Comparison of ENCODE assay signal across 14 mouse cellular contexts in genomic region chr2:168004369-168004768, GRCm38 (mm10). TPM values are rescaled to one million over a fixed set of nuclear protein-coding genes. Genes with fewer than 3 reads are reported as not detected.
DNase-seq lines count a peak whose midpoint lies in the region; ATAC-seq and TF ChIP-seq lines count a peak whose summit lies in the region.
"Had no signal": no experiment of that assay in that cellular context is flagged by ENCODE, and none has a peak within 500 bp of the region (broad histone marks: within the 10 kb centered on the region; RNA-seq: fewer than 3 reads in every experiment).

No protein-coding gene starts in this region.

- H3K27ac ChIP-seq in heart, postnatal 0 days (ENCODE audit: low read depth): no peak overlapping the region
- H3K27ac ChIP-seq in liver, postnatal 0 days (ENCODE audit: low read depth): no peak overlapping the region
- H3K27ac ChIP-seq in liver, embryonic 11.5 days (ENCODE audit: low read depth, low read length): no peak overlapping the region
- H3K27ac ChIP-seq in ES-Bruce4 (ENCODE audit: insufficient read depth, low read length): no peak overlapping the region
- no peak overlapping the region for H3K27ac ChIP-seq in embryonic fibroblast, embryonic 13.5 days (ENCODE audit: insufficient read depth, low read length)
- H3K27ac ChIP-seq: neural tube, embryonic 15.5 days had no signal

- DNase-seq in heart, postnatal 0 days (ENCODE audit: low spot score): no peak
- DNase-seq in heart, adult 11 months: no peak
- DNase-seq in liver, postnatal 0 days: no peak
- no peak for DNase-seq in liver, embryonic 11.5 days (ENCODE audit: low spot score)
- no peak for DNase-seq in cerebellum, postnatal 14 days
- DNase-seq in left cerebral cortex, adult 8-10 months (ENCODE audit: low spot score in 2 of 2): no peak
- DNase-seq: adrenal gland, adult 8-10 months; cerebellum, postnatal 36 days; thymus, adult 18-20 months had no signal

- no peaks in the 10 kb centered on the region for H3K27me3 ChIP-seq in heart, postnatal 0 days (ENCODE audit: control insufficient read depth, insufficient read depth, low read length)
- H3K27me3 ChIP-seq in liver, postnatal 0 days (ENCODE audit: insufficient read depth, low read length): no peaks in the 10 kb centered on the region
- no peaks in the 10 kb centered on the region for H3K27me3 ChIP-seq in liver, embryonic 11.5 days (replicated peaks; ENCODE audit: control insufficient read depth, insufficient read depth, low read length)
- no peaks in the 10 kb centered on the region for H3K27me3 ChIP-seq in ES-Bruce4 (ENCODE audit: control insufficient read depth, insufficient read depth, low read length, poor library complexity, severe bottlenecking)
- H3K27me3 ChIP-seq: megakaryocyte, embryonic 14.5 days; neural tube, embryonic 15.5 days had no signal

- H3K9ac ChIP-seq in heart, postnatal 0 days (replicated peaks; ENCODE audit: low read depth, low read length): no peak overlapping the region
- no peak overlapping the region for H3K9ac ChIP-seq in liver, postnatal 0 days (replicated peaks)
- no peak overlapping the region for H3K9ac ChIP-seq in liver, embryonic 11.5 days (ENCODE audit: low read depth, low read length)
- no peak overlapping the region for H3K9ac ChIP-seq in ES-Bruce4 (ENCODE audit: low read depth, poor library complexity, severe bottlenecking)
- H3K9ac ChIP-seq: neural tube, embryonic 15.5 days had no signal

- no peaks in the 10 kb centered on the region for H3K36me3 ChIP-seq in heart, postnatal 0 days (replicated peaks; ENCODE audit: control insufficient read depth, insufficient read depth, low read length)
- H3K36me3 ChIP-seq in liver, postnatal 0 days (replicated peaks; ENCODE audit: insufficient read depth, low read length): no peaks in the 10 kb centered on the region
- no peaks in the 10 kb centered on the region for H3K36me3 ChIP-seq in liver, embryonic 11.5 days (ENCODE audit: control insufficient read depth, insufficient read depth, low read length)
- H3K36me3 ChIP-seq in ES-Bruce4 (ENCODE audit: control insufficient read depth, insufficient read depth, low read length, poor library complexity, severe bottlenecking): no peaks in the 10 kb centered on the region
- H3K36me3 ChIP-seq: neural tube, embryonic 15.5 days had no signal

- no peak for TF ChIP-seq POLR2A in ES-Bruce4 (IDR thresholded peaks at IDR 0.05; ENCODE audit: insufficient read depth, low read length)
- TF ChIP-seq POLR2A in embryonic fibroblast, embryonic 13.5 days (IDR thresholded peaks at IDR 0.05; ENCODE audit: low read depth, low read length): no peak

- no peak for TF ChIP-seq EP300 in heart, postnatal 0 days (IDR thresholded peaks at IDR 0.05; ENCODE audit: low read depth)
- no peak for TF ChIP-seq EP300 in liver, postnatal 0 days (IDR thresholded peaks at IDR 0.05; ENCODE audit: low read depth)
- TF ChIP-seq EP300 in ES-Bruce4 (IDR thresholded peaks at IDR 0.05; ENCODE audit: insufficient read depth, low read depth, low read length): no peak

- no peak for ATAC-seq in heart, postnatal 0 days (ENCODE audit: insufficient read depth, low read depth)
- no peak for ATAC-seq in liver, postnatal 0 days
- ATAC-seq in liver, embryonic 11.5 days (replicated peaks; ENCODE audit: low FRiP score): no peak

- peaks cover 7% of the 10 kb centered on the region; the same call in 1 of the 2 replicates for H3K9me3 ChIP-seq in heart, postnatal 0 days (replicated peaks; ENCODE audit: control insufficient read depth, low read length)
- no peaks in the 10 kb centered on the region for H3K9me3 ChIP-seq in liver, postnatal 0 days (ENCODE audit: low read length)
- H3K9me3 ChIP-seq in liver, embryonic 11.5 days (ENCODE audit: control insufficient read depth, low read length): peaks cover 3% of the 10 kb centered on the region; the same call in 1 of the 2 replicates
- no peaks in the 10 kb centered on the region for H3K9me3 ChIP-seq in ES-Bruce4 (replicated peaks; ENCODE audit: control insufficient read depth, insufficient read depth, low read length, poor library complexity, severe bottlenecking)

- TF ChIP-seq CTCF in heart, postnatal 0 days (IDR thresholded peaks at IDR 0.05; ENCODE audit: low read depth): 0 out of 2 replicates have a peak, but pooled peaks have one; percentile 17
- peak; percentile 53 for TF ChIP-seq CTCF in liver, postnatal 0 days (IDR thresholded peaks at IDR 0.05; ENCODE audit: low read depth)
- peak; percentile 71 for TF ChIP-seq CTCF in ES-Bruce4 (IDR thresholded peaks at IDR 0.05; ENCODE audit: low read depth, low read length)
- TF ChIP-seq CTCF in embryonic fibroblast, embryonic 13.5 days (IDR thresholded peaks at IDR 0.05; ENCODE audit: borderline replicate concordance, insufficient read depth, low read length): peak; percentile 11; the same call in 1 of the 2 replicates

- H3K4me3 ChIP-seq in heart, postnatal 0 days (ENCODE audit: low read depth, low read length): no peak overlapping the region
- no peak overlapping the region for H3K4me3 ChIP-seq in liver, postnatal 0 days (ENCODE audit: low read depth, low read length)
- H3K4me3 ChIP-seq in liver, embryonic 11.5 days (ENCODE audit: low read depth, low read length): no peak overlapping the region
- H3K4me3 ChIP-seq in ES-Bruce4 (ENCODE audit: low read depth, low read length): no peak overlapping the region
- H3K4me3 ChIP-seq in embryonic fibroblast, embryonic 13.5 days (ENCODE audit: insufficient read depth, low read length): no peak overlapping the region
- H3K4me3 ChIP-seq: neural tube, embryonic 15.5 days had no signal

- H3K4me1 ChIP-seq in heart, postnatal 0 days (ENCODE audit: control insufficient read depth, insufficient read depth): no peaks in the 10 kb centered on the region
- H3K4me1 ChIP-seq in liver, postnatal 0 days (ENCODE audit: insufficient read depth): peaks cover 12% of the 10 kb centered on the region; the same call in 1 of the 2 replicates
- H3K4me1 ChIP-seq in liver, embryonic 11.5 days (replicated peaks; ENCODE audit: control insufficient read depth, insufficient read depth, low read length): peaks cover 7% of the 10 kb centered on the region; the same call in 1 of the 2 replicates
- no peaks in the 10 kb centered on the region for H3K4me1 ChIP-seq in ES-Bruce4 (ENCODE audit: control insufficient read depth, insufficient read depth, low read length)
- peaks cover 4% of the 10 kb centered on the region; the same call in 1 of the 2 replicates for H3K4me1 ChIP-seq in embryonic fibroblast, embryonic 13.5 days (ENCODE audit: control insufficient read depth, insufficient read depth, low read length)
- H3K4me1 ChIP-seq: neural tube, embryonic 15.5 days had no signal

- 63% methylated on average over 2 of the region's 2 CpGs for WGBS in heart, postnatal 0 days
- 65% methylated on average over 2 of the region's 2 CpGs for WGBS in liver, postnatal 0 days (ENCODE audit: insufficient replicate concordance)
- WGBS in liver, embryonic 11.5 days: 51% methylated on average over 2 of the region's 2 CpGs

- H3K4me2 ChIP-seq in heart, postnatal 0 days (ENCODE audit: low read depth, low read length): no peak overlapping the region
- H3K4me2 ChIP-seq in liver, postnatal 0 days (ENCODE audit: low read depth, low read length): no peak overlapping the region
- no peak overlapping the region for H3K4me2 ChIP-seq in liver, embryonic 11.5 days
- H3K4me2 ChIP-seq: neural tube, embryonic 15.5 days had no signal

RNA-seq across cellular contexts. Expression of gene Ripor3, which starts 6.0 kb away (rescaled TPM):
- 1.2 and 1.9 TPM in 2 replicates for total RNA-seq in heart, postnatal 0 days (2014; rRNA removed; ENCODE audit: low replicate concordance)
- polyA plus RNA-seq in heart, postnatal 0 days (2015; fragmentation: Nextera tagmentation; extraction: Ambion mirVana): 0.29 and 0.36 TPM in 2 replicates
- polyA plus RNA-seq in liver, postnatal 0 days (2015; fragmentation: Nextera tagmentation; extraction: Ambion mirVana): 1.4 TPM in 2 replicates
- 3.1 and 3.6 TPM in 2 replicates for polyA plus RNA-seq in liver, embryonic 11.5 days (2014; fragmentation: Nextera tagmentation; extraction: Ambion mirVana)
- 1.8 and 2.4 TPM in 2 replicates for polyA plus RNA-seq in ES-Bruce4 (2011; ENCODE audit: insufficient read depth, insufficient read length, low read depth, missing spikeins)
- 2.8 and 4.3 TPM in 2 replicates for polyA plus RNA-seq in embryonic fibroblast, embryonic 13.5 days (2011; ENCODE audit: insufficient read length, low read depth, missing spikeins)
- 1 to 10 TPM in 1 of 4 experiments, under 1 TPM in 3; 0.37 to 1.0 (median 0.65) TPM for total RNA-seq in left cerebral cortex, adult 8-10 months (2022)
- total RNA-seq: monocyte, adult 5-6 weeks had no signal

Comparison
In these comparisons a context has a peak if more than half of its experiments do, and no peak if none do; other contexts are left out.
1. CTCF ChIP-seq: peak in every context shown above with its lines; median percentile 71 in ES-Bruce4; 53 in liver, postnatal 0 days; 17 in heart, postnatal 0 days; 11 in embryonic fibroblast, embryonic 13.5 days.